Mouse (Mus musculus) macrophage (primary cell): ENCODE measurements around the gene Cacna2d2. TPM values are rescaled to one million over a fixed set of nuclear protein-coding genes. Genes with fewer than 3 reads are reported as not detected.

ENCODE experiments used
- H3K27ac ChIP-seq: fragments of 350-480 bp; formaldehyde crosslinking; 2 replicates; pipeline ENCODE4 v1.9.0; 2021
- H3K36me3 ChIP-seq: fragments of 350-480 bp; formaldehyde crosslinking; 2 replicates; pipeline ENCODE4 v1.9.0; 2021; ENCODE audit errors: inconsistent target
- H3K4me3 ChIP-seq: fragments of 350-480 bp; formaldehyde crosslinking; 2 replicates; pipeline ENCODE4 v1.9.0; 2021; ENCODE audit errors: inconsistent target
- H3K79me2 ChIP-seq: fragments of 350-480 bp; formaldehyde crosslinking; 2 replicates; pipeline ENCODE4 v1.9.0; 2021; ENCODE audit errors: inconsistent target
- WGBS: methylation state at CpG from one replicate; pipeline ENCODE4 v1.1.7; 2026; ENCODE audit warnings: inconsistent platforms; ENCODE audit not compliant: missing documents; 5-methylcytosine and 5-hydroxymethylcytosine counted together
- polyA plus RNA-seq: library from polyadenylated mRNA; stranded (reverse); fragments of 250-400 nt; gene quantifications from 3 replicates; pipeline ENCODE4 v1.2.4, GENCODE M21; 2018; ENCODE audit warnings: inconsistent platforms

The Cacna2d2 gene
- polyA plus RNA-seq, 1 experiment from 2014 or later = not detected

DNA sequence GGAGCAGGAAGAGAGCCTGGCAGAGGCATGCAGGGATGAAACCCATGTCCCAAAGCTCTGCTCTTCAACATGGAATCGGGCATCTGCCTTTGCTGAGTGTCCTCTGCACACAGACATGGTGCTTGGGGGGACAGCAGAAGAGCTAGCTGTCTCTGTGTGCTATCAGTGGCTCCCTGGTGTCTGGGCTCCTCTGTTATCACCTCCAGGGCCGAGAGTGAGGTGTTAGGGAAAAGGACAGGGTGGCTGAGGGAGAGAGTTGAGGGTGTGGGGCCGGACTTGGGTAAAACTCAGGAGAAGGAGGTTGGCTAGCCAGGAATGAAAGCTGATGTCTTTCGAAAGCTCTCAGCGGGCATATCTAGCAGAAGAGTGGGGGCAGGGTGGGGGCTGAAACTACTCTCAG lies 63.5 kb downstream of the Cacna2d2 start:
- H3K27ac ChIP-seq = no peak overlapping the region
- H3K79me2 ChIP-seq = no peaks in the 10 kb centered on the region
- no peaks in the 10 kb centered on the region for H3K36me3 ChIP-seq
- 84% methylated on average over 5 of the region's 5 CpGs for WGBS
- no peak overlapping the region for H3K4me3 ChIP-seq

DNA sequence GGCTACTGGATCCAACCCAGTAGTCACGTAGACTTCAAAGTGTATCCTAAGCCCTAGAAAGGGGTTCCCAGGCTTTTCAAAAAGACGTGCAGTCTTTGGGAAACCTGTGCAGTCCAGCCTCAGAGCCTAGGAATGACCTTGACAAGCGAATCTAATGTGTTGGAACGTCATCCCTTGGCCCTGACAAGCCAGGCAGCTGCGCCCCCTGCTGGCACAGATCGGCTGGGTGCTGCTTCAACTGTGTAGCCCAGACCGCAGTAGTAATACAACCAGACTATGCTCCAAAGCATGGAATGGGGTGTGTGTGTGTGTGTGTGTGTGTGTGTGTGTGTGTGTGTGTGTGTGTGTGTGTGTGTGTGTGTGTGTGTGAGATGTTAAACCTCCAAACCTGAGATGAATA lies 64.1 kb downstream of the Cacna2d2 start:
- Histone ChIP-seq H3K4me3 (no peak overlapping the region), H3K27ac (no peak overlapping the region), H3K79me2 (no peaks in the 10 kb centered on the region), H3K36me3 (no peaks in the 10 kb centered on the region)
- 28% methylated on average over 5 of the region's 7 CpGs for WGBS

DNA sequence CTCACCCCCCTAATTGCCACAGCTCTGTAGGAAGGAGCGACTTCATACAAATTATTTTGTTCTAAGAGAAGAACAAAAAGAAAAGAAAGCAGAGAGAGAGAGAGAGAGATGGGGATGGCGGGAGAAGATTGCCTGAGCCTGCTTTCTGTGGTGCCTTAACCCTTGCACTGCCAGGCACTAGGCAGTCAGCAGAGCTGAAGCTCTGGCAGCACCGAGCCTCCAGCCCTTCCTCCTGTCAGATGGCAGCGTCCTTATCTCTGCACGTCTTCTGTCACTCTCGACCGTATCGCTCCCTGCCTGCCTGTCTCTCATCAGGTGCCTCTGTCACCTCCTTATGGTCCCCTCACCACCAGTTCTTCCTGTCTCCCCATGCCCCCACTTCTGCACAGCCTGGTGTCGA lies 64.7 kb downstream of the Cacna2d2 start:
- 18% methylated on average over 8 of the region's 9 CpGs for WGBS
- H3K27ac ChIP-seq = no peak overlapping the region
- no peaks in the 10 kb centered on the region for H3K36me3 ChIP-seq
- no peaks in the 10 kb centered on the region for H3K79me2 ChIP-seq
- no peak overlapping the region for H3K4me3 ChIP-seq

DNA sequence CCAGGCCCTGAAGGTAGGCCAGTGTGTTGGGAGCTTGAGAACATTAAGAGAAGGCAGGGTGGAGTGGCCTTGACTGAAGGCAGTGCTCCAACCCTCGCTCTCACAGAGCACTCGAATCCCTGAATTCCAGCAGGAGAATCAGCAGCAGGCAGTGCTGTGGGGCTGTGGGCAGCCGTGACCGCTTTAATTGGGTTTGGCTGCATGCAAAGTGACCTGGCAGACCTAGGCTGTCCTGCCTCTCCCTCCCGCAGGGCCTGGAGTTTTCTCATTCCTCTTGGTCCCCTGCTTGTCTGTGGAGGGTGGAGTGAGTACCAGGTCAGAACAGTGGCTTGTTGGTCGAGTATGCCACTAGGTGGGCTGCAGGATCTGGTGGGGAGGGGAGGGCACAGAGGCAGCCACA lies 66.2 kb downstream of the Cacna2d2 start:
- no peak overlapping the region for H3K27ac ChIP-seq
- no peak overlapping the region for H3K4me3 ChIP-seq
- WGBS = 76% methylated on average over 6 of the region's 6 CpGs
- no peaks in the 10 kb centered on the region for H3K36me3 ChIP-seq
- H3K79me2 ChIP-seq = no peaks in the 10 kb centered on the region

DNA sequence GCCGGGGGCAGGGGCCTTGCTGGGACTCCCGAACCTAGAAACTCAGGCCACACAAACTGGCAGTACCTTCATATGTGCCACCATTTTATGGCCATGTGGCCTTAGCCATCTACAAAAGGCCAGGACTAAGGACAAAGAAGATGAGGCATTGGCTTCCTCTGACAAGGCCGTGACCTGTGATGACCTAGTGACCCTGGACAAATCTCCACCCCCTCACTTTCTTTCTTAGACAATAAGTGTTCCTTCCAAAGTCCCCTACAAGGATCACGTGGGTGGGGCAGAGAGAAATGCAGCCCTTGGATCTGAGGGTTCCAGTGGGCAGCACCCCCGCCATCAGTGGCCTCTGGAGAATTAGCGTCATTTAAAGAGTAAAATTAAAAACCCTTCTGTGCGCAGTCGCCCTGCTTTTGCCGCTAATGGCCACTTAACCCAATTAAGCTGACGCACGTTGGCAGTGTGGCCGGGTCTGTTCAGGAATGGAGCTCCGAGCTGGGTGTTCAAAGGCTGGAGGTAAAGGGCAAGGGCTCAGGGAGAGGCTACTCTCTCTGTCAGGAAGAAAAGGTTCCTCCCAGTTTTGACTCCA lies 69.9 kb downstream of the Cacna2d2 start:
- Histone ChIP-seq H3K4me3 (no peak overlapping the region), H3K36me3 (no peaks in the 10 kb centered on the region), H3K79me2 (no peaks in the 10 kb centered on the region), H3K27ac (no peak overlapping the region)
- 87% methylated on average over 13 of the region's 13 CpGs for WGBS

DNA sequence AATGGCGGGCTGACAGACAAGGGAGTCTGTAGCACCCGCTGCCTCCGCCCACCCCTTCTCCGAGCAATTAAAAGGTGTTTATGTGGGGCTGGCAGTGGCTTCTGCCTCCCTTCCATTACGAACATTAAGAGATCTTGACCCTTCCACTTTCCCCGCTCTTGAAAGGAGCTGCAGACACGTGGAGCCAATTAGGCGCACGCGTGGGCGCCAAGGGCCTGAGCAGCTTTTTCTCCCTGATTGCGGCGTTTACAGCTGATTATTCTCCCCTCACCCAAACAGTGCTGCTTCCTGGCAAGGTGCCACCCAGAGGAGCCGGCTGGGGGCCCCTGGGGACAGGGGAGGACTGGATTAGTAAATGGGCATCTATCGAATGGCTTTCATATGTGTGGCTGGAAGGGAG lies 71.0 kb downstream of the Cacna2d2 start:
- Histone ChIP-seq H3K27ac (no peak overlapping the region), H3K36me3 (no peaks in the 10 kb centered on the region), H3K4me3 (no peak overlapping the region), H3K79me2 (no peaks in the 10 kb centered on the region)
- 86% methylated on average over 15 of the region's 15 CpGs for WGBS

DNA sequence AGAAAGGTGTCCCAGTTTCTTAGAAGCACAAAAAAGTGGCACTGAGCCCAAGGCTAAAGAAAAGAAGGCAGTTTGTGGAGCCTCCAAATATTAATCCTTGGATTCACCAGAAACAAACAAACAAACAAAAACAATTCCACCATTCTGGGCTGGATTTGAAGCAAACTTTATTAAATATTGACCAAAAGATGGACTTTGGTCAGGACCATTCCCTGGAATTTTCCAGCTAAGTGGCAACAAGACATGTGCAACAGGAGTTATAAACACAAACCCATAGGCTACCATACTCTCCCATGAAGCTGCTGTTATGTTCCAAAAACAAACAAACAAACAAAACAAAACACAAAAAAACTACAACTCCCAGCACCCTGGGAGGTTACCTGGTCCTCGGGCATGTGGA lies 74.6 kb downstream of the Cacna2d2 start:
- Histone ChIP-seq H3K4me3 (no peak overlapping the region), H3K27ac (no peak overlapping the region), H3K36me3 (no peaks in the 10 kb centered on the region), H3K79me2 (no peaks in the 10 kb centered on the region)
- WGBS = 100% methylated on average over 1 of the region's 1 CpGs

DNA sequence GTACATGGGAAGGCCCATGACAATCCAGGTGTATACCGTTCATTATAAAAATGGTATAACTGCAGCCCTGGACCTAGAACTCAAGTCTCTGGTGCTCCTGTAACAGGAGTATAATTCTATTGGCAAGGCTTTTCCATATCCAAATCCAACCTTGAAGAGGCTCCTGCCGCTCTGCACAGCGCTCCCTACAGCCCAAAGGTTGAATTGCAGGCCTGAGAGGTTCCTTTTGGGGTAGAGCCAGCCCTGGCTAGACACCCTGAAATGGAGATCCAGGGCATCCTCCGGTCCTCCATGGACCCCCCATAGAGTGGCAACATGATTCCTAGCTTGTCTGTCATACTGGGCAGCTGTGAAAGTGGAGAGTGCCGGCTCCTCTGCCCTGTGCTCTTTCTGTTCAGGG lies 79.6 kb downstream of the Cacna2d2 start:
- Histone ChIP-seq H3K4me3 (no peak overlapping the region), H3K27ac (no peak overlapping the region), H3K79me2 (no peaks in the 10 kb centered on the region), H3K36me3 (no peaks in the 10 kb centered on the region)
- 67% methylated on average over 5 of the region's 5 CpGs for WGBS

DNA sequence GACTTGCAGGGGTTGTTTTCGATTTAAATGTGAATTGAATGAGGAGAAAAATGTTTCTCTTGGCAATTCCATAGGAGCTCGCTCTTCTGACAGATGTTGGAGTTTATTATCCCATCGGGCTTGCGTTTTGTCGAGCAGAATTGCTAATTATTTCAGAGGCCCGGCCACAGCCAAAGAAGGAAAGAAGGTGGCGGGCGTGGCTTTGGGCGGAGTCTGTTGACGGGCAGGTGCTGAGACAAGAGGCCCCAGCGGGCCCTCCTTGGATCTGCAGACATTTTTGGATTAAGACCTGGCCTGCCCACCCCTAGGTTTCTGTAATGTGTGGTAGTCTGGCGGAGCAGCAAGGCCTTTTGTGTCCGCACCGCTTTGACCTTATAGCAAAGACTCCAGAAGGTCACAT lies 80.2 kb downstream of the Cacna2d2 start:
- H3K79me2 ChIP-seq = no peaks in the 10 kb centered on the region
- H3K4me3 ChIP-seq = no peak overlapping the region
- no peaks in the 10 kb centered on the region for H3K36me3 ChIP-seq
- no peak overlapping the region for H3K27ac ChIP-seq
- 50% methylated on average over 12 of the region's 14 CpGs for WGBS

DNA sequence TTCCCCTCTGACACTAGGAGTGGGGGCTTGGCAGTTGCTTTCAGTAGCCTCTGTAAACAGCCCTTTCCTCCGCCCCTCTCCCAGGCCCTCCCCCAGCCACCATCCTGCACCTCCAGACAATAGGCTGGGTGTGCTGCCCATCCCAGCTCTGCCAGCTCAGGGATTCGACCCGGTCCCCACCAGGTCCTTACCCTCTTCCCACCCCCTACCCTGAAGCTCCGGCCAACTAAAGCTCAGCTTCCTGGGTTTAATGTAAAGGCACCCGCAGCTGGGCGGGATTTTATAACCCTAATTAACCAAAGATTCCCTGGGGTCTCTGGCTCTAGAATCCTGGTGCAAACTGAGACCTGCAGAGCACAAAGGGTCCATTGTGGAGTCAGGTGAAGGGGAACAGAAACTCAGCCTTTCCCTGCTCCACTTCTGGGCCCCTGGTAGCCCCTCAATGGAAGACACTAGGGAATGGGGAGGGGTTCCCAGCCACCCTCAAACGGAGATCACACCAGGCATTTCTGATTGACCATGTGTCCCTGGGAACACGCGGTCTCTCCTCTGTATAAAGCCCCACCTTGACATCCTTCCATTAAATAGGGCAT lies 81.2 kb downstream of the Cacna2d2 start:
- H3K36me3 ChIP-seq = no peaks in the 10 kb centered on the region
- H3K79me2 ChIP-seq = no peaks in the 10 kb centered on the region
- no peak overlapping the region for H3K27ac ChIP-seq
- 53% methylated on average over 9 of the region's 9 CpGs for WGBS
- no peak overlapping the region for H3K4me3 ChIP-seq

DNA sequence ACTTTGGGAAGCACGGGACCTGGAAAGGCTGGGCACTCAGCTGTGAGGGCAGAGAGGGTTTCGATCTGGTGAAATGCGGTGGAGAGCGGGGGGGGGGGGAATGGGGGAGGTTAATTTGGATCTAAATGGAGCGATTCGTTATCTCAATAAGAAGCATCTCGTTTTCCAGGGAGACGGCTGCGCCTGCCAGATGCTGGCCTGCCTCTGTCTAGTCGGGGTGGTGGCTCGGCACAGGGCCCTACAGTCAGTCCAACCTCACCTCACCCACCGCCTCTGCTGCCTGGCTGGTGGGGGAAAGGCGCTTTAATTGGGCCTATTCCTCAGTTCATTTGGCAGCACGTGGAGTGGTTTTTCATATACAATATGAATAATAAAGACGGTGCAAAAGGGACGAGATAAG lies 81.9 kb downstream of the Cacna2d2 start:
- 65% methylated on average over 14 of the region's 16 CpGs for WGBS
- H3K36me3 ChIP-seq = no peaks in the 10 kb centered on the region
- H3K4me3 ChIP-seq = no peak overlapping the region
- no peak overlapping the region for H3K27ac ChIP-seq
- no peaks in the 10 kb centered on the region for H3K79me2 ChIP-seq

DNA sequence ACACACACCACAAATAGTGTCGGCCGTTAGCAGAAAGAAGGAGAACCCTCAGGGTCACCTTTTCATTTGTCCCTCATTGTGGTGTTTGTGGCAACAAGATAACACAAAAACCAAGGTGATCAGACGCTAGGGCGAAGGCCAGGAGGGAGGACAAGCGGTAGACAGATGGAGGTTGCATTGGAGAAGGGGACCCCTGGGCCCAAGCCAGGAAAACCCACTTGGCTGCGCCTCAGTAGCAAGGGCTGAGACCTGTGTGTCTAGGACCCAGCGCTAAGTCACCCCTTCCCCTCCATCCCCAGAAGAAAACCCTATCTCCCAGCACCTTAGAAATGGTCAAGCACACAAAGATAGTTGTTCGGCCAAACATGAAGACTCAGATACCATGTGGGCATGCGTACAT lies 82.6 kb downstream of the Cacna2d2 start:
- Histone ChIP-seq H3K79me2 (no peaks in the 10 kb centered on the region), H3K4me3 (no peak overlapping the region), H3K36me3 (no peaks in the 10 kb centered on the region), H3K27ac (no peak overlapping the region)
- WGBS = 96% methylated on average over 7 of the region's 9 CpGs

DNA sequence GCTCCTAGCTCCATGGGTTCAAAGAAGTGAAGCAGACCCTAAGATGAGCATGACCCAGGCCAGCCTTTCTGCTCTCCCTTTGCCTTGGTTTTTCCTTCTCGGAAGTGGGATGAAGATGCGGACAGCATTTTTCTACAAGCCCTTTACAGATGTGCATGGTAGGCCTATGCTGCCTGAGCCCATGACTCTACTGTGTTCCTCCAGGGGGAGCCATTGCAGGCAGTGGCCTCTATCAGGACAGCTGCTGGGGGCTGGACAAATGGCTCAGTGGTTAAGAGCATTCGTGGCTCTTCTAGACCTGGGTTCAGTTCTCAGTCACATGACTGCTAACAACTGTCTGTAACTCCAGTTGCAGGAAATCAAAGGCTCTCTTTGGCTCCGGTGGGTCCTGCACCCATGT lies 83.4 kb downstream of the Cacna2d2 start:
- H3K79me2 ChIP-seq = no peaks in the 10 kb centered on the region
- 66% methylated on average over 4 of the region's 4 CpGs for WGBS

DNA sequence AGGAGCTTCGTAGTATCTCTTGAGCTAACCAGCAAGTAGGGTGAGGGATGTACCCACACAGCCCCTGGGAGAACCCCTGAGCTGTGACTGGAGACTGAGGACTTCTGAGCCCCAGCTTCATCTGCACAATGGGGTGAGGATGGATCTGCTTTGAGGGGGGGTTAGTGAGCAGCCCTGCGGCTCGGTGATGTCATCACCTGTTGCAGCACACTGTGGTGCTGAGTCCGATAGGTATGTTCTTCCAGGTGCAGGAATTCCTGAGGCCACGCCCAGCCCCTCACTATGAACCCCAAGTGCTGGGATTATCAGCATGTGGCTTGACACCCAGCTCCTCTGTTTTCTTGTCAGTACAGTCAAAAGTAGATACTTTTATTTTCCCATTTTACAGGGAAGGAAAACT lies 84.3 kb downstream of the Cacna2d2 start:
- no peak overlapping the region for H3K4me3 ChIP-seq
- no peaks in the 10 kb centered on the region for H3K36me3 ChIP-seq
- no peaks in the 10 kb centered on the region for H3K79me2 ChIP-seq
- 92% methylated on average over 5 of the region's 5 CpGs for WGBS
- H3K27ac ChIP-seq = no peak overlapping the region

More for the DNA sequence above, 83.4 kb downstream of the Cacna2d2 start:
- H3K27ac ChIP-seq = no peak overlapping the region
- no peak overlapping the region for H3K4me3 ChIP-seq
- no peaks in the 10 kb centered on the region for H3K36me3 ChIP-seq

DNA sequence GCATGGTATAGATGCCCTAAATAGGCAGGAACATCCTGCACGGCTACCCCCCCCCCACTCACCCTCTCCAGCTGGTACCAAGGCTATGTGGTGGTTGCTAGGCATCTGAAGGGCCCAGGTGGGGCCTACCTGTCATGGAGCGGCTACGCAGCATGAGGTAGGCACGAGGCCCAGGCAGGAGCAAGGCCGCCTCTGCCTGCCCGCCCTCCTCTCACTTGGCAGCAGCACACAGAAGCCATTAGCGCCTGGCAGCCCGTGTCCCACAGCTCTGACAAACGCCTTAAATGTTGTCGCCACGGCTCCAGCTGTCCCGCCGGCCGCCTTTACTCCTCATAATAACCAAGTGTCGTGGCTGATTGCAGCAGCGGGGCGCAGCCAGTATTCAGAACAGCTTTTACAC lies 84.9 kb downstream of the Cacna2d2 start:
- WGBS = 78% methylated on average over 17 of the region's 17 CpGs
- Histone ChIP-seq H3K36me3 (no peaks in the 10 kb centered on the region), H3K4me3 (no peak overlapping the region), H3K79me2 (no peaks in the 10 kb centered on the region), H3K27ac (no peak overlapping the region)

DNA sequence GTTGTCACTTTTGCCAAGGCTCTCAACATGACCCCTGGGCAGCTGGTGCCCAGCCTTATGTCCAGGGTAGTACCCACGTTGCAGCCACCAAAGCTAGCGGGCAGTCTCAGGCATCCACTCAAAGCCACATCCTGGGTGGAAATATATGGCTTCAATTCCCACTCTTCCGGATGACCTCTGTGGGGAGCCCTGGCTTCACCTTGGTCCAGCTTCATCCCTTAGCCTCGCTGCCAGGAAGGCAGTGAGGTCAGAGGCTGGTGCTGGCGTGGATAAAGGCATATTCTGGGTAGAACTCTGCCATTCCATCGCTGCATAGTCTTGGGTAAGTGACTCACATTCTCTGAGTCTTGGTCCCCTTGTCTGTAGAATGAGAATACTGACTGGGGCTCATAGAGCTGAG lies 85.4 kb downstream of the Cacna2d2 start:
- WGBS = 84% methylated on average over 6 of the region's 6 CpGs
- no peak overlapping the region for H3K27ac ChIP-seq
- H3K79me2 ChIP-seq = no peaks in the 10 kb centered on the region
- no peak overlapping the region for H3K4me3 ChIP-seq
- H3K36me3 ChIP-seq = no peaks in the 10 kb centered on the region
